Mouse (Mus musculus): ENCODE data around the gene Gabrr3. TPM values are rescaled to one million over a fixed set of nuclear protein-coding genes. Genes with fewer than 3 reads are reported as not detected.

Gabrr3 gene
- total and polyA plus RNA-seq, 2 experiments from 2014 or later: 0.03 TPM; not detected in 1

DNA sequence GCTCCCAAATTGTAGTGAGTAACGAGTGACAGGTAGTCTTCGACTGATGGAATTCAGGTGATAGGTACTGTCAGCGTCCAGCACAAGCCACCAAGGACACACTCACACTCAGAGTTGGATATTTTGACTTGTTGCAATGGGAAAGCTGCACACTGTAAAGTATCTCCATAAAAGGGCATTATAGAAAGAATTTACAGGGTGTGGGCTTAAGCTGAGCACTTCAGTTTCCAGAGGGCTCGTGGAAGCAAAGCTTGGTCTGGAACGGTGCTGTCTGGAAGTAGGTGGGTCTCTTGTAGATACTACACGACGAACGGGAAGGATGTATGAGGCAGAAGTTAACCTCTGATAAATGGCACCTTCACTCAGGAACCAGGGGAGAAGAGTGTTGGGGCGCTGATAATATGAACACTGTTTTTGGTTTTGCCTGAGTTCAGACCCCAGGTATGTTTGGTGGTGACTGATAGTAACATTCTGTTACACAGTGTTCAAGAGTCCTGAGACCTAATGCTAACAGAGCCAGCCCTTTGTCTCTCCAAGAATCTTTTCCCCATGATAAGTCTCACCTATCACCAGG is 80.9 kb downstream of the Gabrr3 start:
- DNase-seq (ENCODE audit: low spot score) (no peak), ATAC-seq (no peak)
- Histone ChIP-seq H3K9ac (replicated peaks; ENCODE audit: low read length) (no peak overlapping the region), H3K4me2 (ENCODE audit: low read depth, low read length) (no peak overlapping the region), H3K36me3 (ENCODE audit: insufficient read depth, low read length) (peaks cover 16% of the 10 kb centered on the region), H3K27me3 (ENCODE audit: insufficient read depth, low read length) (no peaks in the 10 kb centered on the region), H3K27ac (no peak overlapping the region), H3K4me1 (ENCODE audit: insufficient read depth, low read length) (no peaks in the 10 kb centered on the region), H3K4me3 (ENCODE audit: low read length) (no peak overlapping the region), H3K9me3 (ENCODE audit: low read length) (no peaks in the 10 kb centered on the region)
- WGBS: 94% methylated on average over 9 of the region's 9 CpGs
- TF ChIP-seq CTCF (IDR thresholded peaks at IDR 0.05; ENCODE audit: low read depth): no peak

DNA sequence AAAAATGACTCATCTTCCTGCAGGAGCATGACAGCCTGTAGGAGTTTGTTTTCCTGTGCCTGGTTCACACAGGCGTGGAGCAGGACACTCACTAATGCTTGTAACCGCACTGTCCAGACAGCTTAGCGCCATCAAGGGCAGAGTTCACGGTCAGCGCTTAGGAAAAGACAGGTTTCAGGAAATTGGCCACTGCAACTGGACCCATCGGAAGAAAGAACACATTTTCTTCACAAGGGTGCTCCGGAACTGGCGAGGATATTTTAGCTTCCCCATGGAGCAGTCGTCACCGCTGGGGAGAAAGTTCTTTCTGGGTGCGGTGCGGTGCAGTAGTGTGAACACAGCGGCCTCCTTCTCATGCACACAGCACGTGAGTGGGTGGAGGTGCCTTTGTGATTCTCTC is 86.1 kb downstream of the Gabrr3 start:
- no peak for TF ChIP-seq CTCF (IDR thresholded peaks at IDR 0.05; ENCODE audit: low read depth)
- Histone ChIP-seq H3K9ac (replicated peaks; ENCODE audit: low read length) (no peak overlapping the region), H3K9me3 (ENCODE audit: low read length) (no peaks in the 10 kb centered on the region), H3K4me1 (ENCODE audit: insufficient read depth, low read length) (no peaks in the 10 kb centered on the region), H3K4me3 (ENCODE audit: low read length) (no peak overlapping the region), H3K27me3 (ENCODE audit: insufficient read depth, low read length) (no peaks in the 10 kb centered on the region), H3K4me2 (ENCODE audit: low read depth, low read length) (no peak overlapping the region), H3K36me3 (ENCODE audit: insufficient read depth, low read length) (peaks cover 9% of the 10 kb centered on the region; the same call in 1 of the 2 replicates), H3K27ac (no peak overlapping the region)
- 92% methylated on average over 14 of the region's 14 CpGs for WGBS
- ATAC-seq (no peak), DNase-seq (ENCODE audit: low spot score) (no peak)

GRCm38 (mm10) chr16:59497947-59498346 is 90.8 kb downstream of the Gabrr3 start:
- ATAC-seq (no peak), DNase-seq (ENCODE audit: low spot score) (no peak)
- Histone ChIP-seq H3K9me3 (ENCODE audit: low read length) (no peaks in the 10 kb centered on the region), H3K4me3 (ENCODE audit: low read length) (no peak overlapping the region), H3K27me3 (ENCODE audit: insufficient read depth, low read length) (no peaks in the 10 kb centered on the region), H3K4me2 (ENCODE audit: low read depth, low read length) (no peak overlapping the region), H3K9ac (replicated peaks; ENCODE audit: low read length) (no peak overlapping the region), H3K36me3 (ENCODE audit: insufficient read depth, low read length) (peaks cover 5% of the 10 kb centered on the region; the same call in 1 of the 2 replicates), H3K27ac (no peak overlapping the region), H3K4me1 (ENCODE audit: insufficient read depth, low read length) (no peaks in the 10 kb centered on the region)
- no peak for TF ChIP-seq CTCF (IDR thresholded peaks at IDR 0.05; ENCODE audit: low read depth)
- 85% methylated on average over 1 of the region's 1 CpGs for WGBS

DNA sequence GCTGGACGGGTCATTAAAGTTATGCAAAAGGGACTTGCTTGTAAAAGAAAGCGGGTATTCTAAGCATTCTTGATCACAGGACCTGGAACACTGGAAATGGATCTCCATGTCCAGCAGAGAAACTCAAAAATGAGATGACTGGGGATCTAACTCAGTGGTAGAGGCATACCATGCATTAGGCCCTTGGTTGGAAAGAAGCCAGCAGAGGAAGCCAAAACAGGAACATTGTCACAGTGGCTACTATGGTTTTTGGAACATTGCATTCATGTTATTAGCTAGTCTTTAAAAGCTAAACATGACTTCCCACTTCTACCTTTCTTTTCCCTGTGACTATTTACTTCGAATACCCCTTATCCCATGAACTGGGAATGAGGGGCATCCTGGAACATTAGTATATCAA is 92.0 kb downstream of the Gabrr3 start:
- Histone ChIP-seq H3K27ac (no peak overlapping the region), H3K36me3 (ENCODE audit: insufficient read depth, low read length) (no peaks in the 10 kb centered on the region), H3K4me2 (ENCODE audit: low read depth, low read length) (no peak overlapping the region), H3K9me3 (ENCODE audit: low read length) (no peaks in the 10 kb centered on the region), H3K27me3 (ENCODE audit: insufficient read depth, low read length) (no peaks in the 10 kb centered on the region), H3K4me3 (ENCODE audit: low read length) (no peak overlapping the region), H3K4me1 (ENCODE audit: insufficient read depth, low read length) (no peaks in the 10 kb centered on the region), H3K9ac (replicated peaks; ENCODE audit: low read length) (no peak overlapping the region)
- no peak for TF ChIP-seq CTCF (IDR thresholded peaks at IDR 0.05; ENCODE audit: low read depth)
- DNase-seq (ENCODE audit: low spot score) (no peak), ATAC-seq (no peak)
- WGBS: 93% methylated on average over 3 of the region's 3 CpGs

- H3K9ac ChIP-seq (replicated peaks; ENCODE audit: low read length): no peak overlapping the region
- no peaks in the 10 kb centered on the region for H3K4me1 ChIP-seq (ENCODE audit: insufficient read depth, low read length)
- no peaks in the 10 kb centered on the region for H3K9me3 ChIP-seq (ENCODE audit: low read length)
- no peak overlapping the region for H3K4me2 ChIP-seq (ENCODE audit: low read depth, low read length)
- ATAC-seq: no peak
- WGBS: 91% methylated on average over 5 of the region's 5 CpGs
- H3K27ac ChIP-seq: no peak overlapping the region
- H3K36me3 ChIP-seq (ENCODE audit: insufficient read depth, low read length): no peaks in the 10 kb centered on the region
- no peak for DNase-seq (ENCODE audit: low spot score)
- no peaks in the 10 kb centered on the region for H3K27me3 ChIP-seq (ENCODE audit: insufficient read depth, low read length)
- H3K4me3 ChIP-seq (ENCODE audit: low read length): no peak overlapping the region
- no peak for TF ChIP-seq CTCF (IDR thresholded peaks at IDR 0.05; ENCODE audit: low read depth)
These were observed 102.7 kb downstream of the Gabrr3 start for GRCm38 (mm10) chr16:59509830-59510229.

Other genes with a start within 250 kb of the Gabrr3 start
- not detected in 2 replicates for gene Olfr196, start 236.9 kb upstream of the Gabrr3 start, total RNA-seq (2014; rRNA removed)
- not detected in 2 replicates for gene Olfr196, start 236.9 kb upstream of the Gabrr3 start, polyA plus RNA-seq (2015; fragmentation: Nextera tagmentation; extraction: Ambion mirVana)
- not detected in 2 replicates for gene Olfr198, start 203.8 kb upstream of the Gabrr3 start, total RNA-seq (2014; rRNA removed)
- not detected in 2 replicates for gene Olfr198, start 203.8 kb upstream of the Gabrr3 start, polyA plus RNA-seq (2015; fragmentation: Nextera tagmentation; extraction: Ambion mirVana)
- gene Olfr199, start 187.6 kb upstream of the Gabrr3 start, total RNA-seq (2014; rRNA removed): not detected in 2 replicates
- not detected in 2 replicates for gene Olfr199, start 187.6 kb upstream of the Gabrr3 start, polyA plus RNA-seq (2015; fragmentation: Nextera tagmentation; extraction: Ambion mirVana)
- not detected in 2 replicates for gene Olfr201, start 134.7 kb upstream of the Gabrr3 start, total RNA-seq (2014; rRNA removed)
- gene Olfr201, start 134.7 kb upstream of the Gabrr3 start, polyA plus RNA-seq (2015; fragmentation: Nextera tagmentation; extraction: Ambion mirVana): not detected in 2 replicates
- gene Olfr202, start 120.5 kb upstream of the Gabrr3 start, total RNA-seq (2014; rRNA removed): not detected in 2 replicates
- gene Olfr202, start 120.5 kb upstream of the Gabrr3 start, polyA plus RNA-seq (2015; fragmentation: Nextera tagmentation; extraction: Ambion mirVana): not detected in 2 replicates
- not detected in 2 replicates for gene Olfr203, start 108.5 kb upstream of the Gabrr3 start, total RNA-seq (2014; rRNA removed)
- not detected in 2 replicates for gene Olfr203, start 108.5 kb upstream of the Gabrr3 start, polyA plus RNA-seq (2015; fragmentation: Nextera tagmentation; extraction: Ambion mirVana)
- not detected in 2 replicates for gene Olfr204, start 89.1 kb upstream of the Gabrr3 start, total RNA-seq (2014; rRNA removed)
- not detected in 2 replicates for gene Olfr204, start 89.1 kb upstream of the Gabrr3 start, polyA plus RNA-seq (2015; fragmentation: Nextera tagmentation; extraction: Ambion mirVana)
- gene Olfr205, start 76.2 kb upstream of the Gabrr3 start, total RNA-seq (2014; rRNA removed): not detected in 2 replicates
- gene Olfr205, start 76.2 kb upstream of the Gabrr3 start, polyA plus RNA-seq (2015; fragmentation: Nextera tagmentation; extraction: Ambion mirVana): not detected in 2 replicates
- gene Olfr206, start 58.1 kb upstream of the Gabrr3 start, total RNA-seq (2014; rRNA removed): not detected in 2 replicates
- not detected in 2 replicates for gene Olfr206, start 58.1 kb upstream of the Gabrr3 start, polyA plus RNA-seq (2015; fragmentation: Nextera tagmentation; extraction: Ambion mirVana)
- not detected in 2 replicates for gene Olfr209, start 43.3 kb upstream of the Gabrr3 start, total RNA-seq (2014; rRNA removed)
- not detected in 2 replicates for gene Olfr209, start 43.3 kb upstream of the Gabrr3 start, polyA plus RNA-seq (2015; fragmentation: Nextera tagmentation; extraction: Ambion mirVana)
- gene Riox2, start 64.4 kb downstream of the Gabrr3 start, total RNA-seq (2014; rRNA removed): 5.4 and 8.1 TPM in 2 replicates
- gene Riox2, start 64.4 kb downstream of the Gabrr3 start, polyA plus RNA-seq (2015; fragmentation: Nextera tagmentation; extraction: Ambion mirVana): 11.1 and 13.1 TPM in 2 replicates
- gene Crybg3, start 193.6 kb downstream of the Gabrr3 start, total RNA-seq (2014; rRNA removed): 5.9 and 6.5 TPM in 2 replicates
- 1.4 and 2.1 TPM in 2 replicates for gene Crybg3, start 193.6 kb downstream of the Gabrr3 start, polyA plus RNA-seq (2015; fragmentation: Nextera tagmentation; extraction: Ambion mirVana)
- 26.6 and 29.1 TPM in 2 replicates for gene Arl6, start 232.1 kb downstream of the Gabrr3 start, total RNA-seq (2014; rRNA removed)
- gene Arl6, start 232.1 kb downstream of the Gabrr3 start, polyA plus RNA-seq (2015; fragmentation: Nextera tagmentation; extraction: Ambion mirVana): 63.7 and 65.8 TPM in 2 replicates